Mouse (Mus musculus) kidney, adult 2 months (tissue): ENCODE results near the gene Hdac4.

Experiments used
- CTCF ChIP-seq: fragments of 200-500 bp; conservative IDR thresholded peaks from 2 replicates; pipeline ENCODE4 v1.5.1; 2011; ENCODE audit warnings: low read depth, mild to moderate bottlenecking, control low read depth, low read length, moderate library complexity, mixed read lengths; ENCODE audit not compliant: insufficient read depth, insufficient read length
- POLR2A ChIP-seq: fragments of 200-500 bp; IDR thresholded peaks from one replicate; pipeline ENCODE4 v1.6.1; 2011; ENCODE audit warnings: low read depth, low read length, control low read depth

DNA sequence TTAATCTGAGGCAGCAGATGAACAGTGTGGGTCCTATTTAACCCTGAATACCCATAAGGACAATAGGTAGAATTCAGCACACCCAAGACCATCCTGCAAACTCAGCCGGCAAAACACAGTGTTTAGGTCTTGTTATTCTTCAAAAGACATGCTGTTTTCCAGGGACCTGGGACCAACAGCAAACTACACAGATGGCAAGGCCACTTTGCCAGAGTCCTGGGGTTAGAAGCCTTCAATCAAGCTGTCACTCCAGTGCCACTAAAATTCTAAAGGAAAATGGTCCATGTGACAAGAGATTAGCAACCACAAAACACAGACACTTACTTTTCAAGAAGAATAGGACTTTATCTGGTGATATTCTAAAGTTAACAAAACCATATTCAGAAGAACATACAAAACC lies 86.3 kb downstream of the Hdac4 start:
- no peak for TF ChIP-seq CTCF
- no peak for TF ChIP-seq POLR2A
